Mouse (Mus musculus) kidney, adult 11 months (tissue): ENCODE measurements at regions not wholly inside any gene's neighbourhood (a gene's known extent, or its start where the extent isn't known, plus 50 kb on each side); places are given as distances from the start of the nearest gene placed in this dataset.
A peak's percentile ranks its signal among the peaks of the same experiment; 100 is the strongest.

Experiments
- DNase-seq: peaks from one replicate; pipeline ENCODE4 v3.0.0; 2022

GRCm38 (mm10) chr13:110540543-110541265 is 145.9 kb downstream of the Plk2 start:
- DNase-seq: no peak

- no peak for DNase-seq
These were observed 146.7 kb downstream of the Plk2 start for GRCm38 (mm10) chr13:110541288-110542148.

GRCm38 (mm10) chr13:110542303-110543065 is 147.6 kb downstream of the Plk2 start:
- no peak for DNase-seq

- peak; percentile 59 for DNase-seq
These were observed 150.6 kb downstream of the Plk2 start for GRCm38 (mm10) chr13:110545454-110545853.

GRCm38 (mm10) chr13:110555529-110556319 is 160.9 kb downstream of the Plk2 start:
- peak; percentile 5 for DNase-seq

GRCm38 (mm10) chr13:110556355-110557095 is 161.7 kb downstream of the Plk2 start:
- no peak for DNase-seq

GRCm38 (mm10) chr13:110557930-110558727 is 163.3 kb downstream of the Plk2 start:
- DNase-seq: peak; percentile 21

- DNase-seq: no peak
These were observed 165.7 kb downstream of the Plk2 start for GRCm38 (mm10) chr13:110560566-110560965.

- DNase-seq: no peak
These were observed 167.7 kb downstream of the Plk2 start for GRCm38 (mm10) chr13:110562499-110562898.

- DNase-seq: peak; percentile 63
These were observed 168.1 kb downstream of the Plk2 start for GRCm38 (mm10) chr13:110562902-110563301.

- DNase-seq: peak; percentile 61
These were observed 169.1 kb downstream of the Plk2 start for GRCm38 (mm10) chr13:110563967-110564366.

- DNase-seq: no peak
These were observed 173.8 kb downstream of the Plk2 start for GRCm38 (mm10) chr13:110568482-110569179.

- no peak for DNase-seq
These were observed 174.3 kb downstream of the Plk2 start for GRCm38 (mm10) chr13:110569180-110569512.

GRCm38 (mm10) chr13:110570386-110570785 is 175.5 kb downstream of the Plk2 start:
- DNase-seq: no peak

GRCm38 (mm10) chr13:110573360-110574065 is 178.7 kb downstream of the Plk2 start:
- DNase-seq: no peak

- DNase-seq: no peak
These were observed 180.1 kb downstream of the Plk2 start for GRCm38 (mm10) chr13:110574764-110575471.

- DNase-seq: no peak
These were observed 183.3 kb downstream of the Plk2 start for GRCm38 (mm10) chr13:110578159-110578558.

- DNase-seq: no peak
These were observed 185.3 kb downstream of the Plk2 start for GRCm38 (mm10) chr13:110580166-110580565.

GRCm38 (mm10) chr13:110580570-110580969 is 185.7 kb downstream of the Plk2 start:
- no peak for DNase-seq
